Mouse (Mus musculus) fibroblast of lung, adult 2 months (primary cell): Measurements from ENCODE around the gene Fam19a3.
"Not testable (repeated sequence)": the region's sequence is repeated elsewhere in the genome, so short reads cannot be mapped to it uniquely, and the experiment has no call there.

Experiments used
- DNase-seq: peaks from one replicate; pipeline ENCODE4 v3.0.0-alpha.2; 2011; ENCODE audit warnings: low read depth

Gene Fam19a3

GRCm38 (mm10) chr3:104765021-104765420 lies 16.6 kb downstream of the Fam19a3 start:
- DNase-seq, result no peak

- not testable (repeated sequence) for DNase-seq
These were observed 19.4 kb downstream of the Fam19a3 start for GRCm38 (mm10) chr3:104762103-104762863.

- no peak for DNase-seq
These were observed 22.8 kb downstream of the Fam19a3 start for GRCm38 (mm10) chr3:104758869-104759268.

- no peak for DNase-seq
These were observed 23.2 kb downstream of the Fam19a3 start for GRCm38 (mm10) chr3:104758406-104758805.

- DNase-seq, result not testable (repeated sequence)
These were observed 28.8 kb downstream of the Fam19a3 start for GRCm38 (mm10) chr3:104752845-104753244.

- DNase-seq, result no peak
These were observed 37.8 kb downstream of the Fam19a3 start for GRCm38 (mm10) chr3:104743864-104744263.

- peak; percentile 64 for DNase-seq
These were observed 38.5 kb downstream of the Fam19a3 start for GRCm38 (mm10) chr3:104743161-104743560.

GRCm38 (mm10) chr3:104741954-104742353 lies 39.7 kb downstream of the Fam19a3 start:
- no peak for DNase-seq

GRCm38 (mm10) chr3:104734654-104735053 lies 47.0 kb downstream of the Fam19a3 start:
- no peak for DNase-seq

- DNase-seq, result no peak
These were observed 48.7 kb downstream of the Fam19a3 start for GRCm38 (mm10) chr3:104732907-104733306.

- DNase-seq, result no peak
These were observed 52.3 kb downstream of the Fam19a3 start for GRCm38 (mm10) chr3:104729270-104729839.
